Mouse (Mus musculus) cerebral cortex, adult 2 months (tissue): Measurements from ENCODE around the gene Sipa1l3.

Experiments
- WGBS: fragments of 180-500 bp; shearing (Covaris S2); methylation state at CpG from one replicate; pipeline ENCODE4 v1.1.7; 2018; 5-methylcytosine and 5-hydroxymethylcytosine counted together

Gene Sipa1l3

GRCm38 (mm10) chr7:29446156-29446555 is 72.3 kb downstream of the Sipa1l3 start:
- 84% methylated on average over 4 of the region's 4 CpGs for WGBS

- WGBS = 63% methylated on average over 5 of the region's 5 CpGs
Measured at GRCm38 (mm10) chr7:29444527-29444926, 73.9 kb downstream of the Sipa1l3 start.

- WGBS = 64% methylated on average over 2 of the region's 2 CpGs
Measured at GRCm38 (mm10) chr7:29444070-29444469, 74.4 kb downstream of the Sipa1l3 start.

GRCm38 (mm10) chr7:29441793-29442192 is 76.6 kb downstream of the Sipa1l3 start:
- WGBS = 62% methylated on average over 9 of the region's 9 CpGs

- WGBS = 55% methylated on average over 9 of the region's 9 CpGs
Measured at GRCm38 (mm10) chr7:29441151-29441550, 77.3 kb downstream of the Sipa1l3 start.

- 49% methylated on average over 16 of the region's 16 CpGs for WGBS
Measured at GRCm38 (mm10) chr7:29438655-29439282, 79.7 kb downstream of the Sipa1l3 start.

- WGBS = 67% methylated on average over 14 of the region's 14 CpGs
Measured at GRCm38 (mm10) chr7:29438204-29438603, 80.2 kb downstream of the Sipa1l3 start.

GRCm38 (mm10) chr7:29437072-29437471 is 81.4 kb downstream of the Sipa1l3 start:
- WGBS = 88% methylated on average over 10 of the region's 10 CpGs

GRCm38 (mm10) chr7:29434313-29435035 is 84.0 kb downstream of the Sipa1l3 start:
- WGBS = 84% methylated on average over 9 of the region's 9 CpGs

GRCm38 (mm10) chr7:29433725-29434124 is 84.7 kb downstream of the Sipa1l3 start:
- 70% methylated on average over 10 of the region's 10 CpGs for WGBS

GRCm38 (mm10) chr7:29432947-29433553 is 85.4 kb downstream of the Sipa1l3 start:
- WGBS = 72% methylated on average over 11 of the region's 11 CpGs

GRCm38 (mm10) chr7:29432180-29432946 is 86.1 kb downstream of the Sipa1l3 start:
- WGBS = 77% methylated on average over 15 of the region's 15 CpGs

GRCm38 (mm10) chr7:29430739-29431211 is 87.7 kb downstream of the Sipa1l3 start:
- 62% methylated on average over 6 of the region's 6 CpGs for WGBS

- 74% methylated on average over 8 of the region's 8 CpGs for WGBS
Measured at GRCm38 (mm10) chr7:29426056-29426455, 92.4 kb downstream of the Sipa1l3 start.

GRCm38 (mm10) chr7:29425413-29425827 is 93.0 kb downstream of the Sipa1l3 start:
- 40% methylated on average over 7 of the region's 7 CpGs for WGBS

GRCm38 (mm10) chr7:29424690-29425089 is 93.8 kb downstream of the Sipa1l3 start:
- 49% methylated on average over 5 of the region's 5 CpGs for WGBS

- 37% methylated on average over 3 of the region's 3 CpGs for WGBS
Measured at GRCm38 (mm10) chr7:29421909-29422244, 96.6 kb downstream of the Sipa1l3 start.

GRCm38 (mm10) chr7:29421240-29421908 is 97.1 kb downstream of the Sipa1l3 start:
- 52% methylated on average over 12 of the region's 12 CpGs for WGBS

- WGBS = 84% methylated on average over 4 of the region's 4 CpGs
Measured at GRCm38 (mm10) chr7:29419836-29420235, 98.6 kb downstream of the Sipa1l3 start.

- WGBS = 81% methylated on average over 6 of the region's 6 CpGs
Measured at GRCm38 (mm10) chr7:29418231-29418630, 100.2 kb downstream of the Sipa1l3 start.

- WGBS = 70% methylated on average over 8 of the region's 8 CpGs
Measured at GRCm38 (mm10) chr7:29417332-29418069, 100.9 kb downstream of the Sipa1l3 start.
